Mouse (Mus musculus) liver, adult 2 months (tissue): ENCODE measurements around the gene Zdhhc3. TPM values are rescaled to one million over a fixed set of nuclear protein-coding genes. Genes with fewer than 3 reads are reported as not detected.

Source experiments
- DNase-seq: peaks from one replicate; pipeline ENCODE4 v3.0.0-alpha.2; 2011; ENCODE audit warnings: low read depth, low spot score; ENCODE audit errors: extremely low read depth
- H3K27ac ChIP-seq: fragments of 200-500 bp; replicated peaks from 2 replicates; pipeline ENCODE4 v1.5.1; 2012; ENCODE audit warnings: low read depth, mild to moderate bottlenecking, control low read depth, inconsistent platforms, low read length; ENCODE audit not compliant: insufficient read depth
- H3K27me3 ChIP-seq: fragments of 200-500 bp; 2 replicates; pipeline ENCODE4 v1.6.1; 2012; ENCODE audit warnings: mild to moderate bottlenecking, moderate library complexity, low read length, inconsistent platforms; ENCODE audit not compliant: control insufficient read depth, insufficient read depth
- H3K36me3 ChIP-seq: fragments of 200-500 bp; 2 replicates; pipeline ENCODE4 v1.6.1; 2012; ENCODE audit warnings: low read length, inconsistent platforms; ENCODE audit not compliant: control insufficient read depth, insufficient read depth
- H3K4me1 ChIP-seq: fragments of 200-500 bp; 2 replicates; pipeline ENCODE4 v1.6.1; 2011; ENCODE audit warnings: low read length; ENCODE audit not compliant: control insufficient read depth, insufficient read depth
- H3K4me3 ChIP-seq: fragments of 200-500 bp; 2 replicates; pipeline ENCODE4 v1.5.1; 2011; ENCODE audit warnings: low read depth, mild to moderate bottlenecking, control low read depth, low read length, moderate library complexity; ENCODE audit not compliant: insufficient read depth
- H3K79me2 ChIP-seq: fragments of 200-500 bp; 2 replicates; pipeline ENCODE4 v1.6.1; 2012; ENCODE audit warnings: inconsistent platforms, mild to moderate bottlenecking, low read length, moderate library complexity; ENCODE audit not compliant: control insufficient read depth, insufficient read depth
- H3K9ac ChIP-seq: fragments of 200-500 bp; 2 replicates; pipeline ENCODE4 v1.6.1; 2012; ENCODE audit warnings: low read depth, mild to moderate bottlenecking, control low read depth, inconsistent platforms, low read length
- CTCF ChIP-seq: fragments of 200-500 bp; IDR thresholded peaks from 2 replicates; pipeline ENCODE4 v1.5.1; 2011; ENCODE audit warnings: low read depth, low read length, control low read depth
- POLR2A ChIP-seq: fragments of 200-500 bp; IDR thresholded peaks from 2 replicates; pipeline ENCODE4 v1.6.1; 2011; ENCODE audit warnings: low read length, control low read depth; ENCODE audit not compliant: insufficient read depth; ENCODE audit errors: extremely low read depth
- WGBS: fragments of 180-500 bp; shearing (Covaris S2); methylation state at CpG from one replicate; pipeline ENCODE4 v1.1.7; 2018; 5-methylcytosine and 5-hydroxymethylcytosine counted together
- polyA plus RNA-seq: library from polyadenylated mRNA; depleted of rRNA; stranded (reverse); fragments of >200 nt; gene quantifications from 2 replicates; pipeline ENCODE4 v1.2.3, GENCODE M21; 2012
- total RNA-seq: library from RNA; depleted of rRNA; stranded (reverse); fragments of >200 nt; gene quantifications from 2 replicates; pipeline ENCODE4 v1.2.3, GENCODE M21; 2014

Gene Zdhhc3
- total and polyA plus RNA-seq, 2 experiments = 12.6 to 45.1 TPM

DNA sequence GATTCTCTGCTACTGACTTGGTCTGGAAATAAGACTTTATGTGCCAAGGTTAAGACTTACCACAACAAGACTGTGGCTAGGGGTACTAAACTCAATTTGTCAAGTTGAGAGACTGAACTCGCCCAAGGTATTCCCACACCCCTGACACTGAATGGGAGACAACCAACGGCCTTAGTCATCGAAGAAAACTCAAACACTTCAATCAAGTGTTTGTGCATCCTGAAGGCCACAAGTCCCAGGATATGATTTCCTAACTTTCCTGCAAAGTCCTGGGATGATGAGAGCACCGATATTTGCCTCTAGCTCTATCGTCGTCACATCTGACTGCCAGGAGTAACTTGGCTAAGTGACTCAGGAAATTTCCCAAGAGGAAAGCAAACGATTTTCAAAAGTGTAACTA, 3.8 kb downstream of the Zdhhc3 start:
- Histone ChIP-seq H3K4me3 (no peak overlapping the region), H3K9ac (no peak overlapping the region), H3K36me3 (peaks cover 3% of the 10 kb centered on the region; the same call in 1 of the 2 replicates), H3K79me2 (peaks cover 7% of the 10 kb centered on the region; the same call in 1 of the 2 replicates), H3K27ac (no peak overlapping the region), H3K27me3 (no peaks in the 10 kb centered on the region), H3K4me1 (peaks cover 7% of the 10 kb centered on the region)
- DNase-seq = peak; percentile 21
- TF ChIP-seq CTCF (no peak), POLR2A (no peak)
- 38% methylated on average over 7 of the region's 7 CpGs for WGBS

DNA sequence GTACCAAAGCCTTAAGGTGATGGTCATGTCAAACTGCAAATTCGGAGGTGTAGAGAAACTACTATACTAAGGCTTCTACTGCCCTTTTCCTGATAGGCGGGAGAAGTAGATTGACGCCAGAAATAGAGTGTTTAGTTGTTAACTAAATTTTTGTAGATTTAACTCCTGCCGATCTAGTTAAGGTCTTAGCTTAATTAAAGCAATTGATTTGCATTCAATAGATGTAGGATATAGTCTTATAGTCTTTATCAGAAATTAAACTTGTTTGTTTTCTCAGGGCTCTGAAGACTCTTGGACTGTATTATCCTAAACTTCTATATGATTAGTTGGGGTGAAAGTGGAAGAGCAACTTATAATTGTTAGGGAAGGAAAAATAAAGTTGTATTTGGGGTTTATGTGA, 5.8 kb downstream of the Zdhhc3 start:
- 94% methylated on average over 4 of the region's 4 CpGs for WGBS
- no peak overlapping the region for H3K9ac ChIP-seq
- H3K36me3 ChIP-seq = peaks cover 3% of the 10 kb centered on the region; the same call in 1 of the 2 replicates
- TF ChIP-seq POLR2A (no peak), CTCF (no peak)
- peaks cover 7% of the 10 kb centered on the region; the same call in 1 of the 2 replicates for H3K79me2 ChIP-seq
- no peak for DNase-seq
- no peaks in the 10 kb centered on the region for H3K27me3 ChIP-seq
- H3K4me1 ChIP-seq = peaks cover 2% of the 10 kb centered on the region; the same call in 1 of the 2 replicates
- no peak overlapping the region for H3K4me3 ChIP-seq
- no peak overlapping the region for H3K27ac ChIP-seq

DNA sequence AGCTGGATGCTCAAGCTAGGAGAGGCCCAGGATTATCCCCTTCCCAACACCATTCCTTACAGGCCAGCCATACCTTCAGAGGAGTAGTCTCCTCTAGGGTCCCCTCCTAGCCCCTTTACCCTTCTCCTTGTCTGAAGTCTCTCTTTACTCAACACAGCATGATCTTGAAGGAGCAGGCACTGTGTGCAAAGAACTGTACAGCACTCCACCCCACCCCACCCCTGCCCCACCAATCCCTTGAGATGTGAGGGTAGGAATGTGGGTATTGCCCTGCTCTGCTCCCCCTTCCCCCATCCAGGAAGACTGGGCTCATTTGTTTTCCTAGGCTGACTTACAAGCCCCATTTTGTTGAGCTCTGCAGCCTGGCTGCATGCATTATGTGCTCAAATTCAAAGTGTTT, 8.6 kb downstream of the Zdhhc3 start:
- Histone ChIP-seq H3K79me2 (no peaks in the 10 kb centered on the region; the same call in 1 of the 2 replicates), H3K36me3 (peaks cover 12% of the 10 kb centered on the region; the same call in 1 of the 2 replicates), H3K27ac (no peak overlapping the region), H3K4me1 (no peaks in the 10 kb centered on the region), H3K27me3 (no peaks in the 10 kb centered on the region), H3K4me3 (no peak overlapping the region), H3K9ac (no peak overlapping the region)
- TF ChIP-seq CTCF (no peak), POLR2A (no peak)
- DNase-seq = no peak

DNA sequence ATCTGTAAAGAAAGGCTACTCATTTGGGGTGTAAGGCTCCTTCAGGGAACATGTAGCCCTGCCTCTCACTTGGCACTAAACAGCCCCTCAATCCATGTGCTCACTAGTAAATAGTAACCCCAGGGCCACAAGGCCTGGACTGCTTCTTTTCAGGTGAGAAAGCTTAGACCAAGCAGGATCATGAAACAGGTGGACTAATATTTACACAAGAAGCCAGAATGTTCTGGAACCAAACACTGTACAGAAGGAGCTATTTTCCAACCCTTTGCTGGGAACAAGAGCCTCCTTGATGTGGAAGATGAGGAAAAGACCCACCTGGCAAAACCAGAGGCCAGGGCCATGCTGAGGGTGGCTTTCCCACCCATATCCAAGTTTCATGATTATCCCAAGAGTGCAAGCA, 9.6 kb downstream of the Zdhhc3 start:
- peaks cover 17% of the 10 kb centered on the region for H3K36me3 ChIP-seq
- H3K9ac ChIP-seq = no peak overlapping the region
- DNase-seq = no peak
- H3K4me1 ChIP-seq = no peaks in the 10 kb centered on the region
- no peak overlapping the region for H3K4me3 ChIP-seq
- no peaks in the 10 kb centered on the region for H3K27me3 ChIP-seq
- H3K27ac ChIP-seq = no peak overlapping the region
- no peak for TF ChIP-seq POLR2A
- no peak for TF ChIP-seq CTCF
- H3K79me2 ChIP-seq = no peaks in the 10 kb centered on the region; the same call in 1 of the 2 replicates

DNA sequence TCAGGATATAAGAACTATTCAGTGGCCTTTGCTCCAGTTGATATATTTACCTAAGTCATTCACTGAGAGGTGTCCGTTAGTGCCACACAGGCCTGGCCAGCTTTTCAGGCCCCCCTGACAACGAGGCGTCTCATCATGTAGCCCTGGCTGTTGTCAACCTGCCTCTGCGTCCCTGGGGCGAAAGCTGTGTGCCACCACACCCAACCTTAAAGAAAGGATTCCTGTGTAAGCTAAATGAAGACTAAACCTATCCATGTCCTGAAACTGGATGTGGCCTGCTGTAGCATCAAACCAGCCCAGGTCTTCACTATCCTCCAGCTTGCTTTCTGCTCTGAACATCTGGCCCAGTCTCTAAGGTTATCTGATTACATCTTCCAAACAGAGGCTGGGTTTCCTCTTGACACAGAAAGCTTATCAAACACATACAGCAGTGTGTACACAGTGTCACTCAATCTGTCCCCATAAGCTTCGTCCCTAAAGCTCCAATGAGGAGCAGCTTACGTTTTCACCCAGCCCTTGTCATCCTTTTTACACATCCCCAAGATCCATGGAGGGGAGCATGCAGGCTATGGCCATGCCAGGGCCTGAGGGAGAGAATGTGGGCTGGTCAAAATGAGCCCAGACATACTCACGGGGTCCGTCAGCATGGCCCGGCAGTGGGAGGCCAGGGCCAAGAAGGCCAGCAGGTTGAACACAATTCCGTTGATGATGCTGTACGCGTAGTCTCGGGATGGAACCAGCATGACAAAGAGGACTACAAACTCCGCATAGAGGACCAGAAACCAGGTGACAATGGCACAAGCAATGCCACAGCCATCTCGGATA, 13.2 kb downstream of the Zdhhc3 start:
- peaks cover 20% of the 10 kb centered on the region for H3K36me3 ChIP-seq
- no peak overlapping the region for H3K9ac ChIP-seq
- no peaks in the 10 kb centered on the region for H3K27me3 ChIP-seq
- H3K79me2 ChIP-seq = no peaks in the 10 kb centered on the region; the same call in 1 of the 2 replicates
- TF ChIP-seq CTCF (no peak), POLR2A (no peak)
- no peak for DNase-seq
- no peak overlapping the region for H3K4me3 ChIP-seq
- no peak overlapping the region for H3K27ac ChIP-seq
- H3K4me1 ChIP-seq = no peaks in the 10 kb centered on the region
- WGBS = 92% methylated on average over 16 of the region's 16 CpGs

DNA sequence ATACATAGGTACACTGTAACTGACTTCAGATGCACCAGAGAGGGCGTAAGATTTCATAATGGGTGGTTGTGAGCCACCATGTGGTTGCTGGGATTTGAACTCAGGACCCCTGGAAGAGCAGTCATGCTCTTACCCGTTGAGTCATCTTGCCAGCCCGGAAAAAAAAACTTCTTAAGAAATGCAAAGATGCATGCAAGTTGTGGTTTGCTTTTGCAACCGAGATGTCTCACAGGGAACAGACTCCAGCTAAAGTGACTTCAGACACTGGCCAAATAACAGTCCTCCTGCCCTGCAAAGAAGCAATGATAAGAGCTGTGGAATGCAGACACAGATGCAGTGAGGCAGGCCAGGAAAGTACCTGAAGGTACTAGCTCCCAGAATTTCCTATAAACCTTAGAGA, 22.2 kb downstream of the Zdhhc3 start:
- TF ChIP-seq CTCF = no peak
- no peak for TF ChIP-seq POLR2A
- H3K36me3 ChIP-seq = peaks cover 14% of the 10 kb centered on the region
- no peak overlapping the region for H3K4me3 ChIP-seq
- 91% methylated on average over 4 of the region's 4 CpGs for WGBS
- no peak for DNase-seq
- no peaks in the 10 kb centered on the region for H3K27me3 ChIP-seq
- no peak overlapping the region for H3K9ac ChIP-seq
- no peaks in the 10 kb centered on the region for H3K79me2 ChIP-seq
- no peak overlapping the region for H3K27ac ChIP-seq
- H3K4me1 ChIP-seq = no peaks in the 10 kb centered on the region
